Mouse (Mus musculus) Muller cell, postnatal 12 days (primary cell): ENCODE results near the gene Cipc.
A peak's percentile ranks its signal among the peaks of the same experiment; 100 is the strongest.

Experiments used
- DNase-seq: peaks from one replicate; pipeline ENCODE4 v3.0.0-alpha.2; 2015; ENCODE audit errors: inconsistent ontology term

Cipc gene

DNA sequence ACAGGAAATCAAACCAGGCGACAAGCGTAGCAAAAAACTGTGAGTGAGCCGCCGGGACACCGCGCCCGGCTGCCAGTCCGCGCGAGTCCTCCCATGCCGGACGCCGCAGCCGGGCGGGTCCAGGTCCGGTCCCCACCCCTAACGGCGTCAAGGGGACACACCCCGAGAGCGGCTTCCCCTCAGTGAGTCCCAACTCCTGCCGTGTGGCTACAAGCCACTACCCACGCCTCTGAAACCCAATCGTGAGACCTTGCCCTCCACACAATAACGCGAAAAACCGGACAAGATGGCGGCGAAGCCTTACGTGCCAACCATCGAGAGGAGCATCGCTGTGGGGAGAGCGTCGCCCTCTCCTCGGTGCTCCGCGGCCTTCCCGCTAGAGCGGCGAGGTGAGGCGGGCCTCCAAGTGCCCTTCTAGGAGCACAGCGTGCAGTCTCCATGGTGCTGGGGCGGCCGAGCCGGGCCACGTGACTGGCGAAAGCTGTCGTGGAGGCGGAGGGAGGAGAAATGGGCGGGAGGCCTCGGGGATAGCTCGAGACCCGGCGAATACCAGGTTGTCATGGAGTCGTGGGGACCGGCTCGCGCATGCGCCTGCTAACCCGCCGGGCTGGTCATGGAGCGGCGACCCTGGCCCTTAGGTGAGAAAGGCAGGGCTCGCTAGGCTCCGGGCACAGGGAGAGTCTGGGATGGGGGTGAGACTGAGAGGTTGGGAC is at the start of gene Cipc:
Cipc (plus strand) TSS at position 182 of the 713 bp plus-strand sequence.
- peak; percentile 100 for DNase-seq

DNA sequence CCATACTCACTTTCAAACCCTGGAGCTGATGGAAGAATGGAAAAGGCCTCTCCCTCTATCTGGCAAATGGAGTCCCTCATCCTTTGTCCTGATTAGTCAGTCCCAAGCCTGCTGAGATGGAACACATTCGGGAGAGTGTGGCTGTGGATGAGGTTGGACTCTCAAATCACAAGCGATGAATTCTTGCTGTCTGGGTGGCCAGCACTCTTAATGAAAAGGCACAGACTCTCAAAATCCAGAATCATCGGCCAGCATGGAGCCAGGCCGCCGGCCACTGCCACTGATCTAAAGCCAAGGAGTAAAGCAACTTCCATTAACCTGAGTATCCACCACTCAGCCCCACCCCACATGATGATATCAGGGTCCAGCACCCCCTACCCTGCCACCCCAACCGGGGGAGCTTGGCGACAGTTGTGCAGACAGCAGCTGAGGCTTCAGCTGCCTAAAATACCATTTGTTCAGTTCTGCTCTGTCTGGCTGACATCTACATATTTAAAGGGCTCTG is 49.0 kb upstream of the Cipc start:
- DNase-seq, result peak; percentile 77

DNA sequence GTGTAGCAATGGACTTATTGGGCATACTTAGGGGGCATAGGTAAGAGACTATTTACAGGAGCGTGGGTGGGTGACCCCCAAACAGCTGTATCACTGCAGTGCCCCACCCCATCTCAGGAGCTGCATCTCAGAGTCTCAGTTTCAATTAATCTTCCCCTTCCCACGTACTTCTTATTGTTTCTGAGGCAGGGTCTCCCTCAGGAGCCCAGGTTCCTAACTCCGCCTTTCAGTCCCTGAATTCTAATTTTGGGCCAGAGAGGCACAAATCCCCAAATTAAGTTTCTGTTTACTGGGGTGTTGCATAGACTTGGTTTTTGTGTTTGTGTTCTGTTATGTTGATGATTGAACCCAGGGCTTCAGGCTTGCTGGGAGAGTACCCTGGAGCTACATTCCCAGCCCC is 48.4 kb upstream of the Cipc start:
- DNase-seq, result no peak

DNA sequence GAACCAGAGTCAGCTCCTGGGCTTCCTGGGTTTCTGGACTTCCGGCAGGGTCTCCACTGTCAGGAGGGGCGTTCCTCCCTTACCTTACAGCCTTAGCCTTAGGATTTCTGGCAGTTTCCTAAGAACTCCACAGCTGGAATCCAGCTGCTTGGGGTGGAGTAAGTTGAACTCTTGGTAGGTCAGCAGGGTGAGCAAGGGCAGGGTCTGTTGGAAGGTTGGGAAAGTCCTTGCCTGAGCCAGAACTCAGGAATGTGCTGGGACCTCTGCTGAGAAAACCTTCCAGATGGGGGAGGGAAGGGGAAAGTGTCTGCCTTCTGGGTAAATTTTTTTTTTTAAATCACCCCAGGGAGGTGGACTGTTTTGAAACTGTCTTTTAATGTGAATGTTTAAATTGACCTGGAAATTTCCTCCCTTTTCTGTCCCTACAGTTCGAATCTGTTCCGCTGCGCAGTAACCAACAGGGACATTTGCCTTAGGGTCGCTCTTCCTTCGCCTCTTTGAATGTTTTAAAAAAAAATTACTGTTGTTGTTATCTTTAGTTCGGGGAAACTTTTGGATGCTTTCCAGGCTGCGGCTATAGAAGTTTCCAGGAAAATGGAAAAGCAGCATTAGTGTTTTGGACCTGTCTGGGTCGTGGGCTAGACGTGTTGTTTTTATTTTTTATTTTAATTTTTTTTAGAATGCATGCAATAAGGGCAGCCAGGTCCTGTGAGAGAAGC is 47.2 kb upstream of the Cipc start:
- DNase-seq, result peak; percentile 14

DNA sequence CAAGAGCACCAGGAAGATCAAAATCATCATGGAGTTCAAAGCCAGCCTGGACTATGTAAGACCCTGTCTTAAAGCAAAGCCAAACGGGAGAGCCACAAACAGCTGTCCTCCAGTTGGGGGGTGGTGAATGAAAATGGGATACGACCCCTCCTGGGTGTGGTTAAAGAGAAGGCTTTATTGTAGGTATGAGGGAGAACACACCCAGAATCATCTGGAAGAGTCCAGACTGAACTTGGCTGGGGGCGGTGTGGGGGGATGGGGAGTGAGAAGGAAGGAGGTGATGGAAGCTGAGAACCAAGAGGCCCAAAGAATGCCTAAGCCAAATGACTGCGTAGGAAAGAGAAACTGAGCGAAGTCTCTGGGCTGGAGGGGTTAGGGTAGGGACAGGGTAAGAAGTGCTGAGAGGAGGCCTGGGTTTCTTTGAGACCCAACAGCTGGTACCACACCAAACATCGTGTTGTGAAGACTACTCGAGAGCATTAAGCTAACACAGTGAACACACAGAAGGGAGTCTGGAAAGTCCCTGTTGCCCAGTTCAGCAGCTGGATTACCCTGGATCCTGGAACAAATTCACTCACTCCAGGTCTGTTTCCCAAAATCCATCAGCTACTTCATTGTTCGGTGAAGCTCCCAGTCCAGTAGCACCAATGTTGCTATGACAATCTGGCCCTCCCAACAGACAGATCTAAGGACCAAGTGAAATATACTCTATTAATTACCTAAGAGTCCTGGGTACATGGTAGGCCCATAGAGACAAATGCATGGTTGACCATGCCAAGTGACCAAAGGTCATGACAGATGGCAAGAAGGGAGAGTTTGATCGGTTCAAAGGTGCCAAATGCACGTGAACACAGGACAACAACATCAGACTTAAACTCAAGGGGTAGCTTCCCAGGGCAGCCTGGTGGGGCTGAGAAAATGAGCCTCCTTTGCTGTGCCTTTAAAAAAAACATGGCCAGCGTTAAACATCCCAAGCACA is 42.7 kb upstream of the Cipc start:
- DNase-seq, result no peak

DNA sequence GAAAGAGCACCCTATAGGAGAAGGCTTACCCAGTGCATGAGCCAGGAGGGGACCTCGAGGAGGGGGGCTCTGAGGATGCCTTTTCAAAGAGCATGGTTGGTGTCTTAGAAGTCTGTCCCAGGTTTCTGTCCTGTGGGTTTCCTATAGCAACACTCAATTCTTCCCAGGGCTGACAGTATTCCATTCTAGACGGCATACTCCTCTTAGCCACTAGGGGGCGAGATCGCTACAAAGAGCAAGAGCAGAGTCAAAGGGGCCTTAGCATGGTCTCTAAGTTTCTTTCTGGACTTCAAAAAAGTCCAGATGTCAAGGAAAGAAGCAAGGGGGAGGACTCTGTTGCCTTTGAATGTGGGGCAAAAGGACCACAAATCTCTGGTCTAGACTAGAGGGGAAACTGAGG is 41.6 kb upstream of the Cipc start:
- DNase-seq, result no peak

DNA sequence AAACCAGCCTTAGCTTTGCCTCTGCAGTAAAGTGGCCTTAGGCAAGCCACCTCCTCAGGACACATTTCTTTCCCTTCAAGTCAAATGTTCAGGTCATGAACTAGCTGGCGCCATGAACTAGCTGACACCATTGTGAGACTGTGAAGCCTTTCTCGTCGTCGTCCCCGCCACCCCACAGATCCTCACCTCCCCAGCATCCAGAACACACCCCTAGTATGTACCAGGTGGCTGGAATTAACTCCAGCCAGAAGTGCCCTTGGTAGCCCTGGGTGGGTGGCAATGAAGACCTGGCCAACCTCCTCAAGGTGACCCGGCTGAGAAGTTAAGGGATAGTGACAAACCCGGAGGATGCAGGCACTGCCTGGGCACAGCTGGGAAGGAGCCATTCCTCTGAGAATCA is 41.0 kb upstream of the Cipc start:
- DNase-seq, result no peak

DNA sequence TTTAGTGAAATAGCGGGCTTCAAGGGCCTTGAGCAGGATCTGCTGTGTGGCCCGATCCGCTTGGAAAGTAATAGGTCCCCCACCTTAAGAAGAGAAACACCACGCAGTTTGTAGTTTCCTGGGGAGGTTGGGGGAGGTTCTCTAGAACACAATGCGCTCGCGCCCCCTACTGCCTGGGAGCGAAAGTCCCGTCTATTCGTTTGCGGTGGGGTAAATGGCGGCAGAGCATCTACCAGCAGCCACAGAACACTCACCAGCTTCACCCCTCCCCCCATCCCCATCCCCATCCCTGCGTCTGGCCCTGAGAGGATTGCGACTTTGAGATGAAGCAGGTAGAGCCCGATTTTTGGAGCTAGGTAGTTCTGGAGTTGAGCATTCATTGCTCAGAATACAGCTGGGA is 40.4 kb upstream of the Cipc start:
- peak; percentile 81 for DNase-seq

DNA sequence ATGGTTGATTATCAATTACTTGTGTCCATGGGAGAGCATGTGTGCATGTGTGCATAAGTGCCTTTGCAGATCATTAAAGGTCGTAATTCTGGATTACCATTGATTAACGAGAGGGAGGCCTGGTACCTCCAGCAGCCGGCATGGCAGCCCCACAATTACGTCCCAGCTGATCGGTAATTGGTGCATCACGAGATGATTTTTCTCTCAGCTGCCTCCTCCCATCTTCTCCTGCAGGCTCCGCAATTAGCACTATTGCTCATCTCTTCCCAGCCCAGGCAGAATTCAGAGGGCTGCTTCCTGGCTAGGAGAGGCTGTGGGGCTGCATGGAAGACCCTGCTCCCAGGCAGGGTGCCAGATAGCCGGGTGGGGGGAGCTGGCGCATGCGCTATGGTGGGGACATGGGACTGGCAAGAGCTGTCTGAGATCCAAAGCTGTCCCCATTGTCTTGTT is 35.3 kb upstream of the Cipc start:
- DNase-seq, result no peak

DNA sequence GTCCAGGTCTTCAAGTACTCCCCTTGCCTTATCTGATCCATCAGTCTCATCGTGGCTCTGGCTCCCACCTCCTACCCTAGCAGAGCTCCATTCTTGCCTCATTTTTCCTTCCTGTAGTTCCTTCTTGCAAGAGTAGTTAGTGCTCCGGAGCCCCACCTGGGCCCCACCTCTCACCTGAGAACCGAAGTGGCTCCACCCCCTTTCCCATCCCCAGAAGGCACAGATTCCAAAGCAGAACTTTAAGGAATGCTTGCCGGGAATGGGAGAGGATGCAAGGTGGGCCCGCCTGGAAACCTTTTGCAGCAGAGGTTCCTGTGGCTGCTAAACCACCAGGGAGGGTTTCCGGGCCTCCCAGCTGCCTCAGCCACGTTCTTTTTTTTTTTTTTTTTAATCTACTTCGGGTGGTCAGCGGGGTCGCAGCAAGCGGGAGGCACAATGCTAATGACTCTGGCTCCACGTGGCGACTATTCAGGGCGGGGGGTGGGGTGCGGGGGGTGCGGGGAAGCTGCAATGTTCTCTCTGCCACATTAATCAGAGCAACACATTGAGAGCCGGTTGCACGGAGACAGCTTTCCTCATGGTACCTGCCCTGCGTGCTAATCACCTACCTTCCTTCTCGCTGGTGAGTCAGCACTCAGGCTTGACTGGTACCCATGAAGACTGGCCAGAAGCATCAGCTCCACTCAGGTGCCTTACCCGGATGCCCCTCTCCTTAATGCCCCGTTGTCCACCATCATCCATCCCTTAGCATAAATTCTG is 34.3 kb upstream of the Cipc start:
- DNase-seq, result no peak

DNA sequence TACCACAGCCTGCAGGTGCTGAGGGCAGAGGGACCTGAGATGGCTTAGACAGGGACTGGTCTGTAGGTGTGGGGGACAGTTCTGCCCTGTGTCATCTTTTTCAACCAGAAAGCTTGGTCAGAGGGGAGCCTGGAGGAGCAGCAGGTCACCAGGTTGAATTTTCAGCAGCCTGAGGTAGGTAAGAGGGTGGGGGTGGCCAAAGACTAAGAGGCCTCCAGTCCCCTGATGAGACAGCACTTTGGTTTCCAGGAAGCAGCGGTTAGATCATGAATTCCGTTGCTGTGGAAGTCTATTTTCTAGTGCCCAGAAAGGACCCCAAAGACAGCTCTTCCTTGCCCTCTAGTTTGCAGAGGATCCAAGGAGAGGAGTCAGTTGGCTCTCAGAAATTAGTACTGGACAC is 32.5 kb upstream of the Cipc start:
- no peak for DNase-seq

DNA sequence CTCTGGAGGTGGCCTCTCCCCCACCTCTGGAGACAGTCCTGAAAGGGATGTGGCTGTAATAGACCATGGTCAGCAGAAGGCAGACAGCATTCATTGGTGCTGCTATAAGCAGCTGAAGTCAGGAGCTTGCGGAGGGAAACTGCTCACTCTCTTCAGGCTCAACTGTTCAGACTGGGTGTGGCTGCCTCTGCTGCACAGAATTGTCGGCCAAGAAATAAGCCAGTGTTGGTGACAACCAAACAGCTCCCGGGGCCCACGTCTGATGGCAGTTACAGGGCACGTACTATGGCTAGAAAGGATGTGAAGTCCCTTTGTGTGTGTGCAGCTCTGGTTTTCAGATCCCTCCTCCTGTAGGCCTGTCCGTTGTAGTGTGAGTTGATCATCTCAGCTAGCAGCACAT is 32.1 kb upstream of the Cipc start:
- DNase-seq, result no peak

DNA sequence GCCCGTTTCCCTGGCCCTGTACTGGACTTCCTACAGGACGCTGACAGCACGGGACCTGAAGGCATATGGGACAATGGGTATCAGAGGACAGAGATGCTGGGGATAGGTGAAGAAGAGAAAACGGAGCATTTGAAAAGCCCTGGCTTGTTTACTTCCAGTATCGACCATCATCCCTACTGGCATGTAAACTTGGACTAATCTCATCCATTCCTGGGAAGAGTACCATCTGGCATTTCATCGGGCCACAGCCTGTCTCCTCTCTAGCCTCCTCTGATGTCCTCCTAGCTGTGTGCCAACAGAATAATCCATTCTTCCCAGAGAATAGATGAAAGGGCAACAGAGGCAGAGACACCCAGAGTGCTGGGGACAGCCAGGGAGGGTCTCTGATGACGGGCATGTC is 31.2 kb upstream of the Cipc start:
- DNase-seq, result no peak

DNA sequence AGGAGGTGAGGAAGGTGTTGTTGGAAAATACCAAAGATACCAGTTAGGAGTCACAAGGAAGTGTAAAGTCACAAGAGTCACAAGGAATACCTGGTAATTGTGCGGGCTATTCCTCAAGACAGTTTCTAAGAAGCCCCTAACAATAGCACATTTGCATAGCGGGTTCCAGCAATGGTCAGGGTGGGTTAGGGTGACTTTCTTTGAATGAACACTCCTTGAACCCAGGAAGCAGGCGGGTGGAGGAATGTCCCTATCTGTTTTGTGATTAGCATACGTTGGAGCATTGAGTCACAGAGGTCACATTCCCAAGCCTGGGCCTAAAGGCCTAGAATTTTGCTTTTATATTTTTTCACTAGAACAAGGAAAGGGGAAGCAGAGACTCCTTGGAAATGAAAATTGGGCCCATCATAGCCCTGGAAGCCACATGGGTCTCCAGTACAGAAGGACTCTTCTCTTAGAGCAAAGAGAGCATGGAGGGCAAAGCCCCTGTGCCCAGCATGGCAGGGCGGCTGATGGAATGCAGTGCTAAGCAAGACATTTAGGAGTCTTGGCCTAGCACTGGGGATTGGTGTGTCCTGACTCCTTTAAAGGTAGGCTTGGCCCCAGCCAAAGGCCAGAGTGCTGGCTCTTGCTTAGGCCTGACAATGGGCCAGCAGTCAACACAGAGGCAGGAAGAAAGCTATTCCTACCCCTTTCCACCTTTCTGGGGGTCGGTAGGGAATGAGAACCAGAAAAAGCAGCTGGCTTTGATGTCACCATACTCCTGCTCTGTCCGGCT is 29.9 kb upstream of the Cipc start:
- DNase-seq, result no peak

DNA sequence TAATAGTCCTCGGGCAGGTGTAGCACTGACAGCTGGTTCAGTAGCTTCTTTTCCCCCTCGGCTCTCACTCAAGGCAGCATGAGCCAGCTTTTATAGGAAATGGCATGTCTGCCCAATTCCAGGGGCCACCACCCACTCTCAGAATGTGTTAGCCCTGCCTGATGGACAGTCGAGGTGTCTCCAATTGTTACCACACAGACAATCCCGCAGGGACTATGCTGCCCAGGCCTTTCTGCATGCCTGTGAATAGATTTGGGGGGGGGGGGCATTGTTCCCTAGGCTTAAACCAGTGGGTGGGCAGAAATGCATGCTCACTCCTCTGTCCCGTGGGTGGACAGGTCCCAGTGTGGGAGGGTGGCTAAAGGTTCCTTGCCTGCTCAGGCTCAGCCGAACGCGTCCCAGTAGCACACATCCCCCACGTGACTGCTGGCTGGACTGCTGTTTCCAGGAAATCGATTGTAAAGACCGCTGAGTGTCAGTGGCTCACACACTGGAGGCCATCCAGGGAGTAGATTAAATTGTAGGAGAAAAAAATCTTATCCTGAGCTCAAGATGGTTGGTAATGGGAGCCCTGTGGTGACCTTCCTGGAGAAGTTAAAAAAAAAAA is 28.4 kb upstream of the Cipc start:
- peak; percentile 57 for DNase-seq

DNA sequence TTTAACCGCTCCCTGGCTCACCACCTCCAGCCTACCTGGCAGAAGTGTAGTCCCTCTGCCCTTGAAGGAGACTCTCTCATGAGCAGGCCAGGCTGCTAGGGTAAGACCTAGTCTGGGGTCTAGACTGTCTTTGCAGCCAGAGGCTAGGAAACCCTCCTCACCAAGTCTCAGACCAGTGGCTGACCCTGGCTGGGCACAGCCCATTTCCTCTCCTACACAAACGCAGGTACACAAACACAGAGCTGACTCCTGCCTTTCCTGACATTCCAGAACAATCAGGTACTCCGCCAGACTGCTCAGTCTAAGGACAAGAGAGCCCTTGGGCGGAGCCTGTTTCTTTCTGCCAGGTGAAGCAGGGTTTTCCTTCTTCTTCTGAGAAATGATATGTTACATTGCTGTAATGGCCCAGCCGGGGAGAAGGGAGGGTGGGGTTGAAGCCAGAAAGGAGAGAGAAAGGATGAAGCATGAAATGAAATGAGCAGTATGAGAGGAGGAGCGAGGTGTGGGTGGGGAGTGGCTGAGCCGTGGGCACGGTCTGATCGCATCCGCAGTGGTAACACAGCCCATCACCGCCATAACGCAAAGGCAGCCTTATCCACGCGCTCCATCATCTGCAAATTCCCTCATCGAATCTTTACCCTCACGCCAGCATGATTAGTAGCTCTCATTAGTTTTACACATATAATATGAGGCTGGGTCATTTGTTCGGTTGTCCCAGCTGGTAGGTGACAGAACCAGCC is 27.7 kb upstream of the Cipc start:
- no peak for DNase-seq

DNA sequence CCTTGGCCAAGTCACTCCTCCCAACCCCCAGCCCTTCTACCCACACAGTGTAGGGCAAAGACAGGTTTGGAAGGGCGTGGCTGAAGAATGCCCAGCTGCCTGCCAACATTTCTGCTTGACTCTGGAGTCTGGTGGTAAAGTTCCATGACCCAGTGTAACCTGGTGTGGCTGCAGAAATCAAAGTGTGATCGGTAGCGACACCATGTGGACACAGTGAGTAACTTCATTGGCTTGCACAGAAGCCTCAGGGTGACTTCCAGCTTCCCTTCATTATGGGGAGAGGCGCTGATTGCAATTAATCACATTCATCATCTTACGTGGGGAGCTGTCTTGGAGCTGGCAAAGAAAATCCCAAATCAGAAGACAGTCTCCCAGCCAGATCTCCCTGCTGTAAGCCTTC is 23.0 kb upstream of the Cipc start:
- peak; percentile 71 for DNase-seq

DNA sequence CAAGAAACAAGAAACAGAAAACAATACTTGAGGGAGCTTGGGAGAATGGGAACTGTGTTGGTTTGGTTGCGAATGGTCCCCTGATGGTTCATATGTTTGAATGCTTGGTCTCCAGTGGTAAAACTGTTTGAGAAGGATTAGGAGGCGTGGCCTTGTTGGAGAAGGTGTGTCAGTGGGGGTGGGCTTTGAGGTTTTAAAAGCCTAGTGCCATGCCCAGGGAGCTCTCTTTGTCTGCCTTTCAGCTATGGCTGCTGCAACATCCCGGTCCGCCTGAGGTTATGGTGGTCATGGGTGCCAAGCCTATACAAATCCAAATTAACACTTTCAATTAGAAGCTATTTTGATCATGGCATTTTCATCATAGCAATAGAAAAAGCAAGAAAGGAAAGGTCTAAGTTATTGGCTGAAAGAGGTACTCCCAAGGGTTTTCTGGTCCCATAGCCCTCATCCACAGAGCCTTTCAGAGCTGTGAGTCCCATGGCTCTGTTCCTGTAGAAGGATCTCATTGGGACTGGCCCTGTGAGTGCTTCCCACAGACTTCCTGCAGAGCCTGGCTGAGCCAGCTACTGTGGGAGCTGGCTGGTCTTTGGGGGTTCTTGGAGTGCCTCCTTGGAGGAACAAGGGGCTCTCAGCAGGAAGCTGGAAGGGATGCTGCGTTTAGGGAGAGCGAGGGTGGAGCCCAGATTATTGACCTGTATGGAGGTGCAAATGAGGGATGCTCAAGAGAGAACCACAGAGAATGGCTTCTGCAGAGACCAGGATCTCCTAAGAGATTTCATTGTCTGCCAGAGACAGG is 15.7 kb upstream of the Cipc start:
- no peak for DNase-seq
